Mouse (Mus musculus) embryonic facial prominence, embryonic 13.5 days (tissue): ENCODE data around the gene Mfsd4b2. TPM values are rescaled to one million over a fixed set of nuclear protein-coding genes. Genes with fewer than 3 reads are reported as not detected.

Source experiments
- polyA plus RNA-seq: library from polyadenylated mRNA; unstranded; fragments of >200 nt; fragmentation: Nextera tagmentation; extraction: Ambion mirVana; gene quantifications from 2 replicates; pipeline ENCODE4 v1.2.1, GENCODE M21; 2015

The Mfsd4b2 gene
- polyA plus RNA-seq, 1 experiment from 2014 or later, result not detected

Other genes with a start within 250 kb of the Mfsd4b2 start
- 21.5 and 23.5 TPM in 2 replicates for gene Rev3l, start 194.8 kb downstream of the Mfsd4b2 start, polyA plus RNA-seq
- 5.3 and 5.7 TPM in 2 replicates for gene Mfsd4b4, start 27.7 kb downstream of the Mfsd4b2 start, polyA plus RNA-seq
- gene Mfsd4b3, start 33.2 kb upstream of the Mfsd4b2 start, polyA plus RNA-seq, result 0.28 and 0.29 TPM in 2 replicates
- 0.08 TPM in 1 of 2 replicates, not detected in the other for gene Mfsd4b5, start 59.7 kb upstream of the Mfsd4b2 start, polyA plus RNA-seq
- 0.19 TPM in 1 of 2 replicates, not detected in the other for gene Mfsd4b1, start 98.3 kb upstream of the Mfsd4b2 start, polyA plus RNA-seq
- 6.8 and 9.5 TPM in 2 replicates for gene Slc16a10, start 215.3 kb upstream of the Mfsd4b2 start, polyA plus RNA-seq